Mouse (Mus musculus) MEL (cell line): ENCODE results near the gene Slc4a8. TPM values are rescaled to one million over a fixed set of nuclear protein-coding genes. Genes with fewer than 3 reads are reported as not detected.

Experiments used
- DNase-seq: peaks from one replicate; pipeline ENCODE4 v3.0.0; 2011; ENCODE audit warnings: low read depth, low spot score
- H3K27ac ChIP-seq: 2 replicates; pipeline ENCODE4 v1.5.1; 2012; ENCODE audit warnings: low read depth, mild to moderate bottlenecking, control low read depth, low read length, moderate library complexity; ENCODE audit not compliant: control insufficient read depth
- H3K27me3 ChIP-seq, 2 experiments: fragments of 150-350 bp in 1 of 2; sonication (generic) in 1 of 2; 2 replicates each; pipeline ENCODE4 v1.6.1; 2012; ENCODE audit warnings: low read length in 2 of 2, mild to moderate bottlenecking in 2 of 2, improper control_type of control experiment in 1 of 2, moderate library complexity in 1 of 2; ENCODE audit not compliant: insufficient read depth in 2 of 2, control insufficient read depth in 1 of 2
- H3K36me3 ChIP-seq, 2 experiments: 2 replicates each; pipeline ENCODE4 v1.6.1; 2012 to 2014; ENCODE audit warnings: low read length in 2 of 2, improper control_type of control experiment in 1 of 2, inconsistent platforms in 1 of 2, mild to moderate bottlenecking in 1 of 2; ENCODE audit not compliant: insufficient read depth in 2 of 2, control insufficient read depth in 1 of 2
- H3K4me1 ChIP-seq, 2 experiments: fragments of 150-350 bp in 1 of 2; sonication (generic) in 1 of 2; 2 replicates each; pipeline ENCODE4 v1.6.1; 2012; ENCODE audit warnings: low read length in 2 of 2, improper control_type of control experiment in 1 of 2, mild to moderate bottlenecking in 1 of 2; ENCODE audit not compliant: insufficient read depth in 2 of 2, control insufficient read depth in 1 of 2
- H3K4me3 ChIP-seq, 2 experiments: fragments of 150-350 bp in 1 of 2; sonication (generic) in 1 of 2; 2 replicates each; pipeline ENCODE4 v1.5.1; 2012; ENCODE audit warnings: low read depth in 2 of 2, low read length in 2 of 2, mild to moderate bottlenecking in 2 of 2, moderate library complexity in 2 of 2, control low read depth in 1 of 2, improper control_type of control experiment in 1 of 2; ENCODE audit not compliant: control insufficient read depth in 1 of 2, insufficient read depth in 1 of 2
- H3K79me2 ChIP-seq: 2 replicates; pipeline ENCODE4 v1.6.1; 2012; ENCODE audit warnings: mild to moderate bottlenecking, low read length, moderate library complexity; ENCODE audit not compliant: control insufficient read depth, poor library complexity, insufficient read depth
- H3K9ac ChIP-seq: 2 replicates; pipeline ENCODE4 v1.6.1; 2012; ENCODE audit warnings: low read depth, mild to moderate bottlenecking, control low read depth, low read length, moderate library complexity; ENCODE audit not compliant: control insufficient read depth, poor library complexity, severe bottlenecking
- H3K9me3 ChIP-seq: fragments of 150-350 bp; sonication (generic); replicated peaks from 2 replicates; pipeline ENCODE4 v1.6.1; 2012; ENCODE audit warnings: mild to moderate bottlenecking, low read length, improper control_type of control experiment, moderate library complexity; ENCODE audit not compliant: insufficient read depth
- BHLHE40 ChIP-seq: IDR thresholded peaks from 2 replicates; pipeline ENCODE4 v1.6.1; 2012; ENCODE audit warnings: low read depth, mild to moderate bottlenecking, inconsistent platforms, low read length, improper control_type of control experiment, borderline replicate concordance
- E2F4 ChIP-seq: IDR thresholded peaks from 2 replicates; pipeline ENCODE4 v1.6.1; 2011; ENCODE audit warnings: low read depth, low read length, improper control_type of control experiment, borderline replicate concordance
- EP300 ChIP-seq, 2 experiments: IDR thresholded peaks; 2 replicates each; pipeline ENCODE4 v1.6.1; 2011; ENCODE audit warnings: improper control_type of control experiment in 2 of 2, low read length in 2 of 2, low read depth in 1 of 2, mild to moderate bottlenecking in 1 of 2
- ETS1 ChIP-seq: IDR thresholded peaks from 2 replicates; pipeline ENCODE4 v1.6.1; 2012; ENCODE audit warnings: low read depth, mild to moderate bottlenecking, inconsistent platforms, low read length, improper control_type of control experiment, moderate library complexity
- MEF2A ChIP-seq: IDR thresholded peaks from 2 replicates; pipeline ENCODE4 v1.6.1; 2014; ENCODE audit warnings: low read depth, mild to moderate bottlenecking, inconsistent platforms, low read length, improper control_type of control experiment; ENCODE audit not compliant: poor library complexity, insufficient replicate concordance, severe bottlenecking; ENCODE audit errors: extremely low read depth
- MXI1 ChIP-seq: IDR thresholded peaks from 2 replicates; pipeline ENCODE4 v1.6.1; 2011; ENCODE audit warnings: mild to moderate bottlenecking, low read depth, low read length, improper control_type of control experiment
- NELFE ChIP-seq: IDR thresholded peaks from 2 replicates; pipeline ENCODE4 v1.6.1; 2011; ENCODE audit warnings: low read depth, low read length, improper control_type of control experiment
- POLR2A ChIP-seq, 2 experiments: IDR thresholded peaks; 2 replicates each; pipeline ENCODE4 v1.6.1; 2011 to 2012; ENCODE audit warnings: low read length in 2 of 2, mild to moderate bottlenecking in 2 of 2, control low read depth in 1 of 2, improper control_type of control experiment in 1 of 2, low read depth in 1 of 2, moderate library complexity in 1 of 2; ENCODE audit not compliant: control insufficient read depth in 1 of 2, insufficient read depth in 1 of 2, poor library complexity in 1 of 2
- POLR2AphosphoS2 ChIP-seq: IDR thresholded peaks from 2 replicates; pipeline ENCODE4 v1.6.1; 2011; ENCODE audit warnings: low read length, improper control_type of control experiment
- POLR2AphosphoS5 ChIP-seq: IDR thresholded peaks from 2 replicates; pipeline ENCODE4 v1.6.1; 2012; ENCODE audit warnings: low read depth, borderline replicate concordance, mild to moderate bottlenecking, inconsistent platforms, low read length, moderate library complexity, mixed read lengths
- RCOR1 ChIP-seq: IDR thresholded peaks from 2 replicates; pipeline ENCODE4 v1.6.1; 2012; ENCODE audit warnings: low read depth, mild to moderate bottlenecking, inconsistent platforms, low read length, improper control_type of control experiment
- SMC3 ChIP-seq: IDR thresholded peaks from 2 replicates; pipeline ENCODE4 v1.6.1; 2011; ENCODE audit warnings: low read depth, low read length, improper control_type of control experiment
- USF1 ChIP-seq: IDR thresholded peaks from 2 replicates; pipeline ENCODE4 v1.6.1; 2014; ENCODE audit warnings: low read depth, mild to moderate bottlenecking, inconsistent platforms, low read length, improper control_type of control experiment, moderate library complexity
- USF2 ChIP-seq, 2 experiments: IDR thresholded peaks; 2 replicates each; pipeline ENCODE4 v1.6.1; 2011 to 2012; ENCODE audit warnings: improper control_type of control experiment in 2 of 2, low read length in 2 of 2, borderline replicate concordance in 1 of 2, inconsistent platforms in 1 of 2, low read depth in 1 of 2, mild to moderate bottlenecking in 1 of 2; ENCODE audit not compliant: insufficient read depth in 1 of 2
- polyA plus RNA-seq, 2 experiments: library from polyadenylated mRNA; stranded (reverse) in 1 of 2; unstranded in 1 of 2; fragments of >175 nt in 1 of 2; fragments of >200 nt in 1 of 2; gene quantifications; 2 replicates each; pipeline versions ENCODE4 v1.2.1 to v1.2.4; 2012; ENCODE audit warnings: low replicate concordance in 2 of 2, low read depth in 1 of 2; ENCODE audit not compliant: insufficient read length in 2 of 2, insufficient read depth in 1 of 2, missing spikeins in 1 of 2
- total RNA-seq: library from RNA; depleted of rRNA; stranded (reverse); fragments of 300-350 nt; gene quantifications from 2 replicates; pipeline ENCODE4 v1.2.3, GENCODE M21; 2012

Gene Slc4a8
- total and polyA plus RNA-seq, 3 experiments = 0.35 to 2.5 TPM; not detected in 1

DNA sequence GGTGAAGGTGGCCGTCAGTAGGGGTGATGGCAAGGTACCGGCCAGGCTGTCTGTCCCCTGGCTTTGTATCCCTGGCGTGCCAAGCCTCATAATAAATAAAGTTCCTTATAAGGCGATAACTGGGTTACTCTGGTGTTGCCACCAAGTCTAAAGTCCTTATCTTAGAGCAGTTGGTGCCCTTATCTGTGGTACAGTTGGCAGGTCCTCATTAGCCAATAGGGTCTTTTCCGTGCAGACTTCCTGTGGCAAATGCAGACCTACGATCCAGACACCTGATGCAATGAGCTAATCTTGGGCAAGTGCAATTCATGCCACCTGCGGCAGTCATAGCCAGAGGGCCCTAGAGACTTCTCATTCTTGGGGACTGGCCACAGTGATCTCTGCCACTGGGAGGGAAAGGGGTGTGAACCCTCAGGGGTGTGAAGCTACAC, 23.2 kb upstream of the Slc4a8 start (continued):
- no peak for TF ChIP-seq USF2 (IDR thresholded peaks at IDR 0.05; ENCODE audit: borderline replicate concordance in 1 of 2, insufficient read depth in 1 of 2, low read depth in 1 of 2, low read length in 2 of 2)
- TF ChIP-seq MEF2A = peak; percentile 55; the same call in 1 of the 2 replicates
- TF ChIP-seq, all 39 proteins: peak for 20

DNA sequence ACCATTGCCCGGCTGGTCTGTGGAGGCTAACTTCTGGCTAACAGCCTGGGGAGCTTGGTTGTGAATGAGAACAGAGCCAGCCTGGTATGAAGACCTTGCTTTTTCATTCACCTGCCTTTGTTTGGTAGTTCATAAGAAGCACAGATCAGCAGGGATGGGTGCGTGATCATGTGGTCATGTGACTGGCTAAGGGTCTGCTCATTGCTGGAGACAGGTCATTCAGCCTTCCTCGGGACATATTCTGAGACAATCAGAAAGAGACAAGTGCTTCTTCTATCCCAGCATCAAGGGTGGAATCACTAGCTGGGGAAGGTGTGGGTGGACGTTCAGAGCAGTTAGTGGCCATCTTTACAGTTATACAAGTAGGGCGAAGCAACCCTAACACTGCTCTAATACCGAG, 22.1 kb upstream of the Slc4a8 start:
- peaks cover 0 to 28% of the 10 kb centered on the region in 2 experiments; a peak in 2 of 4 replicates for H3K36me3 ChIP-seq

DNA sequence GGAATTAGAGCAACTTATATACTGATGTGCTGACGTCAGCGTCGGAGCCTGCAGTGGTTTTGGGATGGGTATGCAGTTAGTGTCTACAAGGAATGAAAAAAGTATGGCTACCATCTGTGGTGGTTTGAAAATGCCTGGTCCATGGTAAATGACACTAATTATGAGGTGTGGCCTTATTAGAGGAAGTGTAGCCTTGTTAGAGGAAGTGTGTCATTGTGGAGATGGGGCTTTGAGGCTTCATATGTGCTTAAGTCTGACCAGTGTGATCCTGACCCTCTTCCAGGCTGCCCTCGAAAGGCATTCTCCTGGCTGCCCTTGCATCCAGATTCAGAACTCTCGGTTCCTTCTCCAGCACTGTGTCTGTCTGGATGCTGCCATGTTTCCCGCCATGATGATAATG, 18.3 kb upstream of the Slc4a8 start:
- TF ChIP-seq POLR2AphosphoS5 (no peak), BHLHE40 (no peak), ETS1 (no peak), POLR2AphosphoS2 (no peak), POLR2A (IDR thresholded peaks at IDR 0.05; ENCODE audit: control insufficient read depth in 1 of 2, insufficient read depth in 1 of 2, low read depth in 1 of 2, low read length in 2 of 2, poor library complexity in 1 of 2) (no peak), MXI1 (no peak), E2F4 (no peak), NELFE (no peak), SMC3 (no peak), RCOR1 (no peak)
- Histone ChIP-seq H3K79me2 (no peaks in the 10 kb centered on the region), H3K4me3 (no peak overlapping the region), H3K9me3 (no peaks in the 10 kb centered on the region), H3K27ac (no peak overlapping the region), H3K27me3 (no peaks in the 10 kb centered on the region), H3K9ac (no peak overlapping the region), H3K36me3 (peaks cover 0 to 21% of the 10 kb centered on the region in 2 experiments; a peak in 2 of 4 replicates), H3K4me1 (peaks cover 20 to 34% of the 10 kb centered on the region in 2 experiments)
- peak; percentile 31 for DNase-seq

More for the DNA sequence above, 22.1 kb upstream of the Slc4a8 start:
- TF ChIP-seq USF1 (peak; percentile 58), EP300 (IDR thresholded peaks at IDR 0.05; ENCODE audit: low read depth in 1 of 2, low read length in 2 of 2) (no peak), POLR2AphosphoS2 (no peak)
- Histone ChIP-seq H3K27me3 (no peaks in the 10 kb centered on the region), H3K4me1 (peaks cover 28 to 43% of the 10 kb centered on the region in 2 experiments), H3K9me3 (no peaks in the 10 kb centered on the region), H3K27ac (no peak overlapping the region), H3K4me3 (no peak overlapping the region), H3K79me2 (no peaks in the 10 kb centered on the region), H3K9ac (no peak overlapping the region)
- DNase-seq = no peak
